Mouse (Mus musculus) intestine, embryonic 15.5 days (tissue): ENCODE measurements around the gene Nup43. TPM values are rescaled to one million over a fixed set of nuclear protein-coding genes. Genes with fewer than 3 reads are reported as not detected.

Source experiments
- ATAC-seq: fragments of 200-750 bp; cut with Nextera tagmentation; 2 replicates; pipeline ENCODE4 v1.8.0; 2017; ENCODE audit warnings: moderate TSS enrichment, moderate library complexity
- H3K27ac ChIP-seq: fragments of 300-500 bp; sonication (generic); 2 replicates; pipeline ENCODE4 v1.5.1; 2015; ENCODE audit warnings: mild to moderate bottlenecking, inconsistent platforms
- H3K27me3 ChIP-seq: fragments of 300-500 bp; sonication (generic); replicated peaks from 2 replicates; pipeline ENCODE4 v1.6.1; 2015; ENCODE audit warnings: inconsistent platforms
- H3K36me3 ChIP-seq: fragments of 300-500 bp; sonication (generic); 2 replicates; pipeline ENCODE4 v1.6.1; 2015; ENCODE audit warnings: inconsistent platforms
- H3K4me1 ChIP-seq: fragments of 300-500 bp; sonication (generic); replicated peaks from 2 replicates; pipeline ENCODE4 v1.6.1; 2015; ENCODE audit warnings: inconsistent platforms
- H3K4me2 ChIP-seq: fragments of 300-500 bp; sonication (generic); replicated peaks from 2 replicates; pipeline ENCODE4 v1.6.1; 2015; ENCODE audit warnings: mild to moderate bottlenecking, inconsistent platforms
- H3K4me3 ChIP-seq: fragments of 300-500 bp; sonication (generic); replicated peaks from 2 replicates; pipeline ENCODE4 v1.5.1; 2015; ENCODE audit warnings: inconsistent platforms
- H3K9ac ChIP-seq: fragments of 300-500 bp; sonication (generic); 2 replicates; pipeline ENCODE4 v1.6.1; 2015; ENCODE audit warnings: inconsistent platforms
- H3K9me3 ChIP-seq: fragments of 300-500 bp; sonication (generic); 2 replicates; pipeline ENCODE4 v1.6.1; 2016; ENCODE audit warnings: inconsistent platforms
- WGBS: fragments of 180-500 bp; shearing (Covaris S2); methylation state at CpG from one replicate; pipeline ENCODE4 v1.1.7; 2015; 5-methylcytosine and 5-hydroxymethylcytosine counted together
- polyA plus RNA-seq: library from polyadenylated mRNA; unstranded; fragments of >200 nt; fragmentation: Nextera tagmentation; extraction: Ambion mirVana; gene quantifications from 2 replicates; pipeline ENCODE4 v1.2.1, GENCODE M21; 2015

The Nup43 gene
- polyA plus RNA-seq, 1 experiment from 2014 or later = 51.2 TPM

DNA sequence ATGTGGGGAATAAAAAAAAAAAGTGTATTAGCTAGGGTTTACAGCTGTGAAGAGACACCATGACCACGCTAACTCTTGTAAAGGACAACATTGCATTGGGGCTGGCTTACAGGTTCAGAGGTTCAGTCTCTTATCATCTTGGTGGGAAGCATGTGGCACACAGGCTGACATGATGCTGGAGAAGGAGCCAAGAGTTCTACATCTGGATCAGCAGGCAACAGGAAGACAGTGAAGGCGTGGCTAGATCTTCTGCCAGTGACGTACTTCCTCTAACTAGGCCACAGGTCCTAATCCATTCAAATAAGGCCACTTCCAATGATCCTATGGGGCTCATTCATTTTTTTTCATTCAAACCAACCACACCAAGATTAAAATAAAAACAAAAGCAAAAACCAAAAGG is 32.8 kb downstream of the Nup43 start:
- no peaks in the 10 kb centered on the region for H3K27me3 ChIP-seq
- 88% methylated on average over 3 of the region's 3 CpGs for WGBS

DNA sequence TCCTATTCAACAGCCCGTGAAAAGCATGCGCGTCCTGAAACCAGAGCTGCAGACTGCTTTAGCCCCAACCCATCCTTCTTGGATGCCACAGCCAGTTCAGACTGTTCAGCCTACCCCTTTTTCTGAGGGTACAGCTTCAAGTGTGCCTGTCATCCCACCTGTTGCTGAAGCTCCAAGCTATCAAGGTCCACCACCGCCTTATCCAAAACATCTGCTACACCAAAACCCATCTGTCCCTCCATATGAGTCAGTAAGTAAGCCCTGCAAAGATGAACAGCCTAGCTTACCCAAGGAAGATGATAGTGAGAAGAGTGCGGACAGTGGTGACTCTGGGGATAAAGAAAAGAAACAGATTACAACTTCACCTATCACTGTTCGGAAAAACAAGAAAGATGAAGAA is 35.3 kb downstream of the Nup43 start:
- peaks cover 31% of the 10 kb centered on the region for H3K36me3 ChIP-seq
- WGBS = 94% methylated on average over 6 of the region's 6 CpGs

More for the DNA sequence above, 32.8 kb downstream of the Nup43 start:
- H3K4me1 ChIP-seq = no peaks in the 10 kb centered on the region
- H3K9me3 ChIP-seq = no peaks in the 10 kb centered on the region
- no peak overlapping the region for H3K4me2 ChIP-seq
- ATAC-seq = no peak
- H3K9ac ChIP-seq = no peak overlapping the region
- H3K36me3 ChIP-seq = peaks cover 31% of the 10 kb centered on the region
- H3K27ac ChIP-seq = no peak overlapping the region
- H3K4me3 ChIP-seq = no peak overlapping the region

DNA sequence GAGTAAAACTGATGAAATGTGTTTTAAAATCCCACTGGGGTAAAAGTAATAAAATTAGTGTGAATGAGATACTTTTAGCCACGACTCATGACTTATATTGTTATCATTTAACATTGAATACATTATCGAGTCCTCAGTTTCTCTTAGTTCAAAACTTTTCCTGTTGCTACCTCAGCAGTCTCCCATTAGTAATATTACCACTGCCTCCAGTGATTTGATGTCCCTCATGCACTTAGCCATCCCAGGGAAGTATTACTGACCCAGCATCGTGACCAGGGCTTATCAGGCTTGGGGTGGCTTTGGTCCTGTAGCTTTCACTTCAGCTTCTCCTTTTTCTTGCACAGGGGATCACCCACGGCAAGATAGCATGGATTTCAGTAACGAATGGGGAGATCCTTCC is 42.8 kb downstream of the Nup43 start:
- 92% methylated on average over 5 of the region's 5 CpGs for WGBS
- no peaks in the 10 kb centered on the region for H3K27me3 ChIP-seq
- H3K36me3 ChIP-seq = peaks cover 25% of the 10 kb centered on the region

More for the DNA sequence above, 35.3 kb downstream of the Nup43 start:
- H3K4me2 ChIP-seq = no peak overlapping the region
- no peak overlapping the region for H3K4me3 ChIP-seq
- no peak overlapping the region for H3K9ac ChIP-seq
- no peak overlapping the region for H3K27ac ChIP-seq
- no peaks in the 10 kb centered on the region for H3K9me3 ChIP-seq
- ATAC-seq = no peak
- no peaks in the 10 kb centered on the region for H3K27me3 ChIP-seq
- no peaks in the 10 kb centered on the region for H3K4me1 ChIP-seq

DNA sequence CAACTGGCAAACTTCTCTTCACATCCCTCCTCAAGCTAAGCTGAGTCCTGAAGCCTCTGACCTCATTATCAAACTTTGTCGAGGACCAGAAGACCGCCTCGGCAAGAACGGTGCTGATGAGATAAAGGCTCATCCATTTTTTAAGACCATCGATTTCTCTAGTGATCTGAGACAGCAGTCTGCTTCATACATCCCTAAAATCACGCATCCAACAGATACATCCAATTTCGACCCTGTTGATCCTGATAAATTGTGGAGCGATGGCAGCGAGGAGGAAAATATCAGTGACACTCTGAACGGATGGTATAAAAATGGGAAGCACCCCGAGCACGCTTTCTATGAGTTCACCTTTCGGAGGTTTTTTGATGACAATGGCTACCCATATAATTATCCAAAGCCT is 45.2 kb downstream of the Nup43 start:
- Histone ChIP-seq H3K4me2 (no peak overlapping the region), H3K27ac (no peak overlapping the region), H3K9me3 (no peaks in the 10 kb centered on the region), H3K36me3 (peaks cover 26% of the 10 kb centered on the region), H3K4me1 (no peaks in the 10 kb centered on the region), H3K4me3 (no peak overlapping the region), H3K27me3 (no peaks in the 10 kb centered on the region), H3K9ac (no peak overlapping the region)
- ATAC-seq = no peak
- 95% methylated on average over 13 of the region's 13 CpGs for whole genome bisulfite sequencing

More for the DNA sequence above, 42.8 kb downstream of the Nup43 start:
- Histone ChIP-seq H3K4me3 (no peak overlapping the region), H3K9me3 (no peaks in the 10 kb centered on the region), H3K27ac (no peak overlapping the region), H3K4me2 (no peak overlapping the region), H3K9ac (no peak overlapping the region), H3K4me1 (no peaks in the 10 kb centered on the region)
- ATAC-seq = no peak

DNA sequence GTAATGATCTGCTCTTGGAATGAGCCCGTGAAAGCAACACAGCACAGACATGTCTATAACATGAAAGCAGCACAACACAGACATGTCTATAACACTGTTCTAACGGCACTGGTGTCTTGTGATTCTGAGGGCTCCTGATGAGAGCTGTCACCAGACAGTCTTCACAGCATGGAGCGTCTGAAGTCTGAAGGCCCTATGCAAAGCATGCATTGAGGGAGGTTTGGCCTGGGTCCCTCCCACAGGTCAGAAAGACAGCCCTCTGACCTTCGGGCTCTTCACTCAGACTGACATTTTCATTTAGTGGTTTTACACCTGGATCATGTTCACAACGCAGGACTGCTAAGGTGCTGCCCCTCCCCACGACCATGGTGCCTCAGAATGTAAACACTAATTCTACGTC is 47.8 kb downstream of the Nup43 start:
- Histone ChIP-seq H3K27me3 (no peaks in the 10 kb centered on the region), H3K9me3 (no peaks in the 10 kb centered on the region), H3K4me2 (no peak overlapping the region), H3K27ac (no peak overlapping the region), H3K4me3 (no peak overlapping the region), H3K36me3 (peaks cover 15% of the 10 kb centered on the region; the same call in 1 of the 2 replicates), H3K4me1 (no peaks in the 10 kb centered on the region), H3K9ac (no peak overlapping the region)
- 67% methylated on average over 7 of the region's 7 CpGs for WGBS
- no peak for ATAC-seq

DNA sequence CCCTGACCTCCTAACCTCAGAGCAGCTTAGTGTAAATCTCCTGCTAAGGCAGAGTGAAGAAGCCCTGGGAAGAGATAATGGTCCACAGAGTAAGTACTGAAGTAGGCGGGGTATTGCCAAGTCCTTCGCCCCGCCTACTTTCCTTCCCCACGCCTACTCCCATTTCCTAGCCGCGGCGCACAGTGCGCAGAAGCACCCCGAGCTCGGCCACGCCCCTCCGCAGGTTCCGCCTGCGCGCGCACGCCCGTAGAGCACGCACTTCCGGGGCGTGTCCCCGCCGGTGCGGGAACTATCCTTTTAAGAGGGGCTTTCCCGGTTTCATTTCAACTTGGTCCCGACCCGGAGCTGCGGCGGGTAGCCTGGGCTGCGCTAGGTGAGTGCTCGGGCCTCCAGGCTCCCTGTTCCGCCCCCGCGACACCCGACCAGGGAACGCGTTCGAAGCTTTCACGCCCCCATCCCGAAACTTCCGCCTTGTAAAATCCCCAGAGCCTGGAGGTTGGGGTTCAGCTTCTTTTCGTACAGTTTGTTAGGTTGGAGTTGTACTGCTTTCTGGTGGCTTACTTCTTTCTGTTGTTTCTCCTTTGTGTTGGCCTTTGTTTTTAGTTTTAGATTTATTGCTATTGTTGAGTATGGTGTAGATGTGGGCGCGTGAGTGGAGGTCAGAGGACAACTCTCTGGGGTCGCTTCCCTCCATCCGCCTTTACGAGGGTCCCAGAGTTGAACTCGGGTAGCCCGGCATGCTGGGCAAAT is 58.6 kb downstream of the Nup43 start, which contains the start of gene Katna1:
Gene Katna1, plus strand, starts transcription at position 250 of the 750 bp plus-strand sequence.
- peak within 1 kb of the TSS; percentile 72 for H3K27ac ChIP-seq
- H3K36me3 ChIP-seq = no peaks in the 10 kb centered on the region
- peaks cover 4% of the 10 kb centered on the region; the same call in 1 of the 2 replicates for H3K4me1 ChIP-seq
- no peaks in the 10 kb centered on the region for H3K9me3 ChIP-seq
- peak within 1 kb of the TSS; percentile 75 for H3K4me2 ChIP-seq
- under 1% methylated on average over 49 of the region's 49 CpGs for WGBS
- H3K27me3 ChIP-seq = no peaks in the 10 kb centered on the region
- peak within 1 kb of the TSS; percentile 81 for H3K4me3 ChIP-seq
- peak within 1 kb of the TSS; percentile 80 for H3K9ac ChIP-seq
- peak; percentile 99 for ATAC-seq

DNA sequence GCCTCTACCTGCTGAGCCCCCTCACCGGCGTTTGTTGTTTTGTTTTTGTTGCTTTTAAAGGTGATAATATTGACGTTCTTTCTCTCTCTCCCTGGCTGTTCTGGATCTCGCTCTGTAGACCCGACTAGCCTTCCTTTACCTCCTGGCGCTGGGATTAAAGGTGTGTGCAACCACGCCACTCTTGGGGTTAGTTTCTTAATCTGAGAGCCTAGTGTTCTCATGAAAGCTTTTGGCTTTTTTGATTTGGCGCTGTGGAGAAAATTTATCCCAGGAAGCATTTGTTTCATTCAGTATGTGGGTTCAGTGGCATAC is 59.2 kb downstream of the Nup43 start:
- no peak for ATAC-seq
- no peaks in the 10 kb centered on the region for H3K9me3 ChIP-seq
- WGBS = under 1% methylated on average over 8 of the region's 8 CpGs
- no peaks in the 10 kb centered on the region for H3K27me3 ChIP-seq
- H3K9ac ChIP-seq = peak overlapping the region; percentile 80
- H3K27ac ChIP-seq = peak overlapping the region; percentile 72; the same call in 1 of the 2 replicates
- H3K36me3 ChIP-seq = no peaks in the 10 kb centered on the region
- peak overlapping the region; percentile 75 for H3K4me2 ChIP-seq
- H3K4me1 ChIP-seq = peaks cover 4% of the 10 kb centered on the region; the same call in 1 of the 2 replicates
- H3K4me3 ChIP-seq = peak overlapping the region; percentile 81

DNA sequence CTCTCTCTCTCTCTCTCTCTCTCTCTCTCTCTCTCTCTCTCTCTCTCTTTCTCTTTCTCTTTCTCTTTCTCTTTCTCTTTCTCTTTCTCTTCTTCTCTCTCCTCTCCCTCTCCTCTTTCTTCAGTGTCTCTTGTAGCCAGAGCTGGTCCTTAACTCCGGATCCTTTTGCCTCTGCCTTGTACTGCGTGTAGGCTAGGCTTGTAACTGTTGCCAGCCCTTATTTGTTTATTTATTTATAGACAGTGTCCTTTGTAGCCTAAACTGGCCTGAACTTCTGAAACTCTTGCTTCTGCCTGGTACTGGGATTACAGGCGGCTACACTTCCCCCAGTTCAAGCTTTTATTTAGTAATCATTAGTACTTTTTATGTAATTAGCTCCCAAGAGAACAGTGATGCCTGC is 59.7 kb downstream of the Nup43 start:
- peak overlapping the region; percentile 80; the same call in 1 of the 2 replicates for H3K9ac ChIP-seq
- no peak overlapping the region for H3K27ac ChIP-seq
- H3K4me1 ChIP-seq = peaks cover 4% of the 10 kb centered on the region; the same call in 1 of the 2 replicates
- 16% methylated on average over 3 of the region's 3 CpGs for WGBS
- H3K27me3 ChIP-seq = no peaks in the 10 kb centered on the region
- peak overlapping the region; percentile 75 for H3K4me2 ChIP-seq
- H3K4me3 ChIP-seq = peak overlapping the region; percentile 19; the same call in 1 of the 2 replicates
- no peak for ATAC-seq
- no peaks in the 10 kb centered on the region for H3K36me3 ChIP-seq
- H3K9me3 ChIP-seq = no peaks in the 10 kb centered on the region

Other genes starting within 250 kb of the Nup43 start
- 3.5 and 4.8 TPM in 2 replicates for gene Ulbp1, start 193.9 kb upstream of the Nup43 start, polyA plus RNA-seq
- 6.8 and 6.9 TPM in 2 replicates for gene Lrp11, start 77.7 kb upstream of the Nup43 start, polyA plus RNA-seq
- gene Pcmt1, start 13.6 kb downstream of the Nup43 start, polyA plus RNA-seq = 114 TPM in 2 replicates
- gene Lats1, start 13.7 kb downstream of the Nup43 start, polyA plus RNA-seq = 8.2 and 8.4 TPM in 2 replicates
- gene Katna1, start 58.5 kb downstream of the Nup43 start, polyA plus RNA-seq = 52.6 and 57.9 TPM in 2 replicates
- gene Ginm1, start 125.3 kb downstream of the Nup43 start, polyA plus RNA-seq = 75.4 and 78.2 TPM in 2 replicates
- 30.7 and 33.9 TPM in 2 replicates for gene Ppil4, start 125.4 kb downstream of the Nup43 start, polyA plus RNA-seq
- 0.49 and 0.53 TPM in 2 replicates for gene Zc3h12d, start 165.0 kb downstream of the Nup43 start, polyA plus RNA-seq